Mouse (Mus musculus): ENCODE data around the gene Git2. TPM values are rescaled to one million over a fixed set of nuclear protein-coding genes. Genes with fewer than 3 reads are reported as not detected.

Gene Git2
- polyA plus RNA-seq, 1 experiment from 2014 or later = 40.1 TPM

GRCm38 (mm10) chr5:114766686-114767085, 8.6 kb downstream of the Git2 start:
- peaks cover 46% of the 10 kb centered on the region for H3K36me3 ChIP-seq (ENCODE audit: control insufficient read depth, insufficient read depth, low read length)
- no peaks in the 10 kb centered on the region for H3K9me3 ChIP-seq (ENCODE audit: control insufficient read depth, low read length)
- no peak overlapping the region for H3K4me3 ChIP-seq (ENCODE audit: low read depth, low read length)
- H3K27ac ChIP-seq (replicated peaks; ENCODE audit: low read depth, low read length) = no peak overlapping the region
- H3K9ac ChIP-seq (ENCODE audit: low read depth, low read length) = no peak overlapping the region
- no peak overlapping the region for H3K4me2 ChIP-seq (ENCODE audit: low read depth, low read length)
- DNase-seq (ENCODE audit: low spot score) = no peak
- WGBS = 95% methylated on average over 8 of the region's 8 CpGs
- no peak for ATAC-seq (ENCODE audit: low read depth)
- no peaks in the 10 kb centered on the region for H3K4me1 ChIP-seq (ENCODE audit: control insufficient read depth, insufficient read depth, low read length)
- H3K27me3 ChIP-seq (replicated peaks; ENCODE audit: control insufficient read depth, insufficient read depth, low read length) = no peaks in the 10 kb centered on the region

DNA sequence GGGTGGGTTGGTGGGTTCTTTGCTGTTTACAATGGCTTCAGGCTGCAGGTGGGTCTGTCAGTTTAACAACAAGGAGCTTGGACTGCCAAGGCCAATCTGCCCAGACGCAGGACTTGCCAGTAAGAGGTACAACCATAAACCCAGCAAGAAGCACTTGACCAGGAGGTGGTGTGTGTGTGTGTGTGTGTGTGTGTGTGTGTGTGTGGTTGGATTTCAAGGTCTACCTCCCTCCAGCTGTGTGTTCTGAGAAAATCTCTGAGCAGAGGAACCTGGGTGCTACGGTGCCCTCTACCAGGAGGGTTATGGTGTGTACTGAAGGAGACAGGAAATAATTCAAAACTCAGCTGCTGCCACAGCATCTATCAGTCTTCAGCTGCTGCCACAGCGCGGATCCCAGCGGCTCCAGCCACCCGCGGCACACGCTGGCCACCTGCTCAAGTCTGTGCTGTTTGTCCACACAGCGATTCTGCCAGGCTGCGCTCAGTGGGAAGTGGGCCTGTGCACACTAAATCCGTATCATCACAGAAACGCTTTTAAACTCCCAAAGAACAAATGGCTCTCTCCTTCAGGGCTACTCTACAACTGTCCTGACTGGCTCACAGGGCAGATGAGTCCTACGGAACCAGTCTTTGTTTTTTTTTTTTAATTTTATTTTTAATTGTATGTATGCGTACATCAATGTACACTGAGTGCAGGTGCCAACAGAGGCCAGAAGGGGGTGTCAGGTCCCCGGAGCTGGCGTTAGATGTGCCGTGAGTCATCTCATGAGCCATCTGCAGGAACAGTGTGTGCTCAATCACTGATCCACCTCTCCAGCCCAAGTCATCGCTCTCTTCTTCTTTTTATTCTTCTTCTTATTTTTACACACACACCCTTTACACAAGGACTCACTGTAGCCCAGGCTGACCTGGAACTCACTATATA, 10.2 kb downstream of the Git2 start:
- H3K36me3 ChIP-seq (ENCODE audit: control insufficient read depth, insufficient read depth, low read length) = peaks cover 61% of the 10 kb centered on the region
- no peak overlapping the region for H3K9ac ChIP-seq (ENCODE audit: low read depth, low read length)
- 82% methylated on average over 18 of the region's 18 CpGs for WGBS
- no peaks in the 10 kb centered on the region for H3K4me1 ChIP-seq (ENCODE audit: control insufficient read depth, insufficient read depth, low read length)
- ATAC-seq (ENCODE audit: low read depth) = peak; percentile 32; the same call in 1 of the 2 replicates
- H3K27me3 ChIP-seq (replicated peaks; ENCODE audit: control insufficient read depth, insufficient read depth, low read length) = no peaks in the 10 kb centered on the region
- no peak overlapping the region for H3K4me3 ChIP-seq (ENCODE audit: low read depth, low read length)
- H3K9me3 ChIP-seq (ENCODE audit: control insufficient read depth, low read length) = no peaks in the 10 kb centered on the region
- no peak overlapping the region for H3K27ac ChIP-seq (replicated peaks; ENCODE audit: low read depth, low read length)
- no peak overlapping the region for H3K4me2 ChIP-seq (ENCODE audit: low read depth, low read length)
- DNase-seq (ENCODE audit: low spot score) = peak; percentile 31

- H3K36me3 ChIP-seq (ENCODE audit: control insufficient read depth, insufficient read depth, low read length) = peaks cover 84% of the 10 kb centered on the region
- H3K9me3 ChIP-seq (ENCODE audit: control insufficient read depth, low read length) = no peaks in the 10 kb centered on the region
- no peak overlapping the region for H3K27ac ChIP-seq (replicated peaks; ENCODE audit: low read depth, low read length)
- no peak for DNase-seq (ENCODE audit: low spot score)
- WGBS = 82% methylated on average over 8 of the region's 8 CpGs
- H3K4me2 ChIP-seq (ENCODE audit: low read depth, low read length) = no peak overlapping the region
- H3K9ac ChIP-seq (ENCODE audit: low read depth, low read length) = no peak overlapping the region
- H3K4me3 ChIP-seq (ENCODE audit: low read depth, low read length) = no peak overlapping the region
- ATAC-seq (ENCODE audit: low read depth) = no peak
- H3K4me1 ChIP-seq (ENCODE audit: control insufficient read depth, insufficient read depth, low read length) = no peaks in the 10 kb centered on the region
- no peaks in the 10 kb centered on the region for H3K27me3 ChIP-seq (replicated peaks; ENCODE audit: control insufficient read depth, insufficient read depth, low read length)
These were observed 13.3 kb downstream of the Git2 start for GRCm38 (mm10) chr5:114761980-114762379.

GRCm38 (mm10) chr5:114759536-114760090, 15.7 kb downstream of the Git2 start:
- Histone ChIP-seq H3K4me3 (ENCODE audit: low read depth, low read length) (no peak overlapping the region), H3K27ac (replicated peaks; ENCODE audit: low read depth, low read length) (no peak overlapping the region), H3K4me2 (ENCODE audit: low read depth, low read length) (no peak overlapping the region), H3K9ac (ENCODE audit: low read depth, low read length) (no peak overlapping the region), H3K27me3 (replicated peaks; ENCODE audit: control insufficient read depth, insufficient read depth, low read length) (no peaks in the 10 kb centered on the region), H3K9me3 (ENCODE audit: control insufficient read depth, low read length) (no peaks in the 10 kb centered on the region), H3K4me1 (ENCODE audit: control insufficient read depth, insufficient read depth, low read length) (no peaks in the 10 kb centered on the region), H3K36me3 (ENCODE audit: control insufficient read depth, insufficient read depth, low read length) (peaks cover 88% of the 10 kb centered on the region)
- DNase-seq (ENCODE audit: low spot score) (no peak), ATAC-seq (ENCODE audit: low read depth) (no peak)
- 92% methylated on average over 5 of the region's 5 CpGs for WGBS

- ATAC-seq (ENCODE audit: low read depth) = no peak
- Histone ChIP-seq H3K4me1 (ENCODE audit: control insufficient read depth, insufficient read depth, low read length) (no peaks in the 10 kb centered on the region), H3K9me3 (ENCODE audit: control insufficient read depth, low read length) (no peaks in the 10 kb centered on the region), H3K9ac (ENCODE audit: low read depth, low read length) (no peak overlapping the region), H3K4me3 (ENCODE audit: low read depth, low read length) (no peak overlapping the region), H3K27ac (replicated peaks; ENCODE audit: low read depth, low read length) (no peak overlapping the region), H3K27me3 (replicated peaks; ENCODE audit: control insufficient read depth, insufficient read depth, low read length) (no peaks in the 10 kb centered on the region), H3K4me2 (ENCODE audit: low read depth, low read length) (no peak overlapping the region), H3K36me3 (ENCODE audit: control insufficient read depth, insufficient read depth, low read length) (peaks cover 85% of the 10 kb centered on the region)
- no peak for DNase-seq (ENCODE audit: low spot score)
- 90% methylated on average over 12 of the region's 12 CpGs for WGBS
These were observed 21.9 kb downstream of the Git2 start for GRCm38 (mm10) chr5:114753384-114753783.

- Histone ChIP-seq H3K4me1 (ENCODE audit: control insufficient read depth, insufficient read depth, low read length) (no peaks in the 10 kb centered on the region), H3K9ac (ENCODE audit: low read depth, low read length) (no peak overlapping the region), H3K9me3 (ENCODE audit: control insufficient read depth, low read length) (no peaks in the 10 kb centered on the region), H3K4me3 (ENCODE audit: low read depth, low read length) (no peak overlapping the region), H3K36me3 (ENCODE audit: control insufficient read depth, insufficient read depth, low read length) (peaks cover 91% of the 10 kb centered on the region), H3K27ac (replicated peaks; ENCODE audit: low read depth, low read length) (no peak overlapping the region), H3K27me3 (replicated peaks; ENCODE audit: control insufficient read depth, insufficient read depth, low read length) (no peaks in the 10 kb centered on the region), H3K4me2 (ENCODE audit: low read depth, low read length) (no peak overlapping the region)
- no peak for DNase-seq (ENCODE audit: low spot score)
- ATAC-seq (ENCODE audit: low read depth) = no peak
- WGBS = 87% methylated on average over 10 of the region's 10 CpGs
These were observed 22.9 kb downstream of the Git2 start for GRCm38 (mm10) chr5:114752397-114752796.

DNA sequence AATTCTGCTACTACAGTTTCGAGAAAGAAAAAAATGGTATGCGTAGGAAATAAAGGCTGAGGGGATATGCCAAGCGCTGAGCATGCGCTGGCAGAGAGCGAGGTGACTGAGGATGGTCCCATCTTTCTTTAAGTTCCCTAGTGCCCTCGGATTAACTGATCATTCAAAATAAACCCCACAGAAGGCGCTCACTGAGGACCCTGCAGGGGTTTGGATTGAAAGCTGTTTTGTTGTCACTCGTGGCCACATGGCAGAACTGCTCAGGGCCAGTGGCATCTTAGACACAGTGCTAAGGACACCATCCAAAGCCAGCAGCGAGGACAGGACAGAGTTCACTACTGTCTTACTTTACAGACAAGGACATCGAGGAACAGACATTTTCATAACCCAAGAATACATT, 25.0 kb downstream of the Git2 start:
- Histone ChIP-seq H3K4me2 (ENCODE audit: low read depth, low read length) (no peak overlapping the region), H3K36me3 (ENCODE audit: control insufficient read depth, insufficient read depth, low read length) (peaks cover 88% of the 10 kb centered on the region)
- ATAC-seq (ENCODE audit: low read depth) = no peak

DNA sequence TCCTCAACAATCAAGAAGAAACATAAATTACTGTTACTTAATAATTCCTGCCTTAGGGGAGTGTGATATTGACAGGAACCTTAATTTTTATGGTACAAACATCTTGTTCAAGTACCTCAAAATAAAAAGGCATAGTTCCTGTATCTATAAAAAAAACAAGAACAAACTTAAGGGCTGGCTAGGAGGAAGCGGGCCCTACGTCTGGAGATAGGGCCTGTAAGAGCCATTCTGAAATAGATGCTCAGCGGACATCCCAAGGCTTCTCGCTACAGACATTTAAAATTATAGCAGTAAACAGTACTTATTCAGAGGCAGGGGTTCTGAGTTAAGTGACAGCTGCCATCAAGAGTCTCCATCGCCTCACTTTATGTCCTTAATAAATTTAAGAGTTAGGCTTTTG, 27.8 kb downstream of the Git2 start:
- H3K27me3 ChIP-seq (replicated peaks; ENCODE audit: control insufficient read depth, insufficient read depth, low read length) = no peaks in the 10 kb centered on the region
- no peak overlapping the region for H3K4me3 ChIP-seq (ENCODE audit: low read depth, low read length)
- no peak for DNase-seq (ENCODE audit: low spot score)
- no peak overlapping the region for H3K4me2 ChIP-seq (ENCODE audit: low read depth, low read length)
- H3K36me3 ChIP-seq (ENCODE audit: control insufficient read depth, insufficient read depth, low read length) = peaks cover 89% of the 10 kb centered on the region
- no peak overlapping the region for H3K9ac ChIP-seq (ENCODE audit: low read depth, low read length)
- 91% methylated on average over 5 of the region's 5 CpGs for WGBS
- no peaks in the 10 kb centered on the region for H3K4me1 ChIP-seq (ENCODE audit: control insufficient read depth, insufficient read depth, low read length)
- H3K9me3 ChIP-seq (ENCODE audit: control insufficient read depth, low read length) = no peaks in the 10 kb centered on the region
- ATAC-seq (ENCODE audit: low read depth) = no peak
- H3K27ac ChIP-seq (replicated peaks; ENCODE audit: low read depth, low read length) = no peak overlapping the region

More for the DNA sequence above, 25.0 kb downstream of the Git2 start:
- Histone ChIP-seq H3K9me3 (ENCODE audit: control insufficient read depth, low read length) (no peaks in the 10 kb centered on the region), H3K9ac (ENCODE audit: low read depth, low read length) (no peak overlapping the region), H3K4me1 (ENCODE audit: control insufficient read depth, insufficient read depth, low read length) (no peaks in the 10 kb centered on the region), H3K27me3 (replicated peaks; ENCODE audit: control insufficient read depth, insufficient read depth, low read length) (no peaks in the 10 kb centered on the region), H3K27ac (replicated peaks; ENCODE audit: low read depth, low read length) (no peak overlapping the region), H3K4me3 (ENCODE audit: low read depth, low read length) (no peak overlapping the region)
- 86% methylated on average over 10 of the region's 10 CpGs for WGBS
- DNase-seq (ENCODE audit: low spot score) = no peak

All from embryonic facial prominence, embryonic 14.5 days (tissue).